Mouse (Mus musculus) layer of hippocampus, adult 2 months (tissue): ENCODE measurements around the gene Rin2. TPM values are rescaled to one million over a fixed set of nuclear protein-coding genes. Genes with fewer than 3 reads are reported as not detected.

Source experiments
- DNase-seq, 2 experiments: peaks; one replicate each; pipeline ENCODE4 v3.0.0; 2022; ENCODE audit warnings: low spot score in 2 of 2
- H3K27ac ChIP-seq: fragments of 200-600 bp; 2 replicates; pipeline ENCODE4 v1.8.1; 2022
- H3K4me3 ChIP-seq: fragments of 200-600 bp; 2 replicates; pipeline ENCODE4 v1.8.1; 2022; ENCODE audit warnings: mild to moderate bottlenecking
- CTCF ChIP-seq: fragments of 200-600 bp; conservative IDR thresholded peaks from 2 replicates; pipeline ENCODE4 v1.8.1; 2022; ENCODE audit warnings: antibody characterized with exemption, mild to moderate bottlenecking, moderate library complexity
- total RNA-seq, 2 experiments: library from RNA; stranded (reverse); gene quantifications; 2 replicates each; pipeline ENCODE4 v1.2.3; 2021

The Rin2 gene
- total RNA-seq, 2 experiments from 2014 or later: 33.3 to 33.9 TPM

- DNase-seq: no peak
- no peak for TF ChIP-seq CTCF
- Histone ChIP-seq H3K27ac (peak overlapping the region; percentile 51; the same call in 1 of the 2 replicates), H3K4me3 (peak overlapping the region; percentile 67)
These were observed 396 bp upstream of the Rin2 start for GRCm38 (mm10) chr2:145674496-145675141.

GRCm38 (mm10) chr2:145675756-145676543, 935 bp downstream of the Rin2 start:
- no peak for DNase-seq
- Histone ChIP-seq H3K4me3 (peak overlapping the region; percentile 67), H3K27ac (peak overlapping the region; percentile 51)
- TF ChIP-seq CTCF: 0 out of 2 replicates have a peak, but pooled peaks have one; percentile 18

DNA sequence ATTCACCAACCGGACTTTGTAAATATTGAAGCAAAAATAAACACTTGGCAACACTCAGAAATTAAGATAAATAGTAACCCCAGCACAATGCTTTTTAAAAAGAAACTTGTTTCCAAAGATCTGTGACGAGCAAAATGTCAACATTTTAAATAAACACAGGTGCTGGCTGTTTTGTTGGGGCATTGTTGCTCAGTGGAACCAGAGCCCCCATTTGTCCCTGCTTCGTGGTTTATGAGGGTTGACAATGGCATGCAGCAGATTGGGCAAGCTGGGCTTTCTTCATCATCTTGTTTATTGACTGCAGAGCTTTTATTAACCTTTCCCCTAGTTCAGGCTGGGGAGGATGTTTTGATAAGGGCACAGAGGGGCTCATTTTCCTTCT, 1.5 kb downstream of the Rin2 start:
- no peak for TF ChIP-seq CTCF
- no peak overlapping the region; the same call in 1 of the 2 replicates for H3K4me3 ChIP-seq
- DNase-seq: no peak

GRCm38 (mm10) chr2:145676936-145677335, 1.9 kb downstream of the Rin2 start:
- TF ChIP-seq CTCF: no peak
- DNase-seq: no peak
- no peak overlapping the region for H3K4me3 ChIP-seq
- 0 out of 2 replicates have a peak overlapping the region, but pooled peaks have one; percentile 5 for H3K27ac ChIP-seq

More for the DNA sequence above, 1.5 kb downstream of the Rin2 start:
- H3K27ac ChIP-seq: 0 out of 2 replicates have a peak overlapping the region, but pooled peaks have one; percentile 5

GRCm38 (mm10) chr2:145680141-145680540, 5.1 kb downstream of the Rin2 start:
- TF ChIP-seq CTCF: no peak
- DNase-seq: no peak
- H3K27ac ChIP-seq: no peak overlapping the region

GRCm38 (mm10) chr2:145680762-145681161, 5.7 kb downstream of the Rin2 start:
- no peak for TF ChIP-seq CTCF
- H3K27ac ChIP-seq: no peak overlapping the region
- DNase-seq: no peak

More at GRCm38 (mm10) chr2:145680141-145680540, 5.1 kb downstream of the Rin2 start:
- no peak overlapping the region for H3K4me3 ChIP-seq

DNA sequence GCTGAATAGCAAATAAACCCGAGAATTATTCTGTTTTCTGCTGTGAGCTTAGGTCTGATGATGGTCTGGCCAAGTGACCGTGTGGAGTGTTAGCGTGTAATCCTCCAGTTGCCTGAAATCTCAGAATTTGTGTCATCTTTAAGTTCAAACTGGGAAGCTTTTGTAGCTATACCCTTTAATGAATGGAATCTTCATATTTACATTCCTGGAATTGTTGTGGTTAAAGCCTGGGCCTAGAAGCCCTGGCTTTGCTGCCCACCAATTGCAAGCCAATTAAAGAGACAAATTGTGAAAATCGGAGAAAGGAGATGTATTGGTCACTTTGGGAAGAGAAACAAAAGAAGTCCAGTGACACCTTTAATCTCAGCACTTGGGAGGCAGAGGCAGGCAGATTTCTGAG, 6.6 kb downstream of the Rin2 start:
- no peak overlapping the region for H3K27ac ChIP-seq
- DNase-seq: no peak

More at GRCm38 (mm10) chr2:145680762-145681161, 5.7 kb downstream of the Rin2 start:
- H3K4me3 ChIP-seq: no peak overlapping the region

GRCm38 (mm10) chr2:145682924-145683323, 7.9 kb downstream of the Rin2 start:
- no peak overlapping the region for H3K27ac ChIP-seq
- TF ChIP-seq CTCF: no peak
- DNase-seq: no peak
- no peak overlapping the region for H3K4me3 ChIP-seq

More for the DNA sequence above, 6.6 kb downstream of the Rin2 start:
- TF ChIP-seq CTCF: no peak
- H3K4me3 ChIP-seq: no peak overlapping the region

GRCm38 (mm10) chr2:145683536-145683935, 8.5 kb downstream of the Rin2 start:
- Histone ChIP-seq H3K27ac (peak overlapping the region; percentile 19; the same call in 1 of the 2 replicates), H3K4me3 (no peak overlapping the region)
- no peak for DNase-seq
- no peak for TF ChIP-seq CTCF

- DNase-seq: peak in 1 of 2 experiments; percentile 61
- no peak for TF ChIP-seq CTCF
- H3K4me3 ChIP-seq: no peak overlapping the region
- H3K27ac ChIP-seq: peak overlapping the region; percentile 19; the same call in 1 of the 2 replicates
These were observed 9.1 kb downstream of the Rin2 start for GRCm38 (mm10) chr2:145684151-145684550.

GRCm38 (mm10) chr2:145684891-145685290, 9.9 kb downstream of the Rin2 start:
- Histone ChIP-seq H3K4me3 (no peak overlapping the region), H3K27ac (no peak overlapping the region)
- no peak for TF ChIP-seq CTCF
- DNase-seq: no peak

- TF ChIP-seq CTCF: no peak
- no peak for DNase-seq
- H3K27ac ChIP-seq: no peak overlapping the region
- H3K4me3 ChIP-seq: no peak overlapping the region
These were observed 11.0 kb downstream of the Rin2 start for GRCm38 (mm10) chr2:145686017-145686416.

- no peak overlapping the region for H3K4me3 ChIP-seq
- DNase-seq: no peak
- no peak for TF ChIP-seq CTCF
- H3K27ac ChIP-seq: no peak overlapping the region
These were observed 16.5 kb downstream of the Rin2 start for GRCm38 (mm10) chr2:145691367-145692009.
